Mouse (Mus musculus) heart, embryonic 14.5 days (tissue): ENCODE data around the gene Rhno1. TPM values are rescaled to one million over a fixed set of nuclear protein-coding genes. Genes with fewer than 3 reads are reported as not detected.

Experiments used
- ATAC-seq: fragments of 200-750 bp; cut with Nextera tagmentation; 2 replicates; pipeline ENCODE4 v1.8.0; 2017; ENCODE audit warnings: low read depth, moderate TSS enrichment; ENCODE audit not compliant: insufficient number of reproducible peaks, insufficient read depth, low FRiP score
- H3K27ac ChIP-seq, 2 experiments: fragments of 200-500 bp in 1 of 2; fragments of 300-500 bp in 1 of 2; sonication (generic) in 1 of 2; replicated peaks in 1 of 2; 2 replicates each; pipeline ENCODE4 v1.5.1; 2012 to 2014; ENCODE audit warnings: low read depth in 2 of 2, low read length in 2 of 2, control low read depth in 1 of 2, mild to moderate bottlenecking in 1 of 2, mixed read lengths in 1 of 2; ENCODE audit not compliant: control insufficient read depth in 1 of 2, insufficient read depth in 1 of 2
- H3K27me3 ChIP-seq: fragments of 300-500 bp; sonication (generic); 2 replicates; pipeline ENCODE4 v1.6.1; 2014; ENCODE audit warnings: mild to moderate bottlenecking, low read length, control low read depth; ENCODE audit not compliant: control insufficient read depth, insufficient read depth
- H3K36me3 ChIP-seq: fragments of 300-500 bp; sonication (generic); 2 replicates; pipeline ENCODE4 v1.6.1; 2014; ENCODE audit warnings: mild to moderate bottlenecking, control low read depth, low read length, mixed read lengths; ENCODE audit not compliant: control insufficient read depth, insufficient read depth
- H3K4me1 ChIP-seq, 2 experiments: fragments of 200-500 bp in 1 of 2; fragments of 300-500 bp in 1 of 2; sonication (generic) in 1 of 2; 2 replicates each; pipeline ENCODE4 v1.6.1; 2012 to 2014; ENCODE audit warnings: low read length in 2 of 2, control low read depth in 1 of 2, mixed read lengths in 1 of 2; ENCODE audit not compliant: control insufficient read depth in 2 of 2, insufficient read depth in 2 of 2
- H3K4me2 ChIP-seq: fragments of 300-500 bp; sonication (generic); 2 replicates; pipeline ENCODE4 v1.6.1; 2014; ENCODE audit warnings: mild to moderate bottlenecking, low read length
- H3K4me3 ChIP-seq, 2 experiments: fragments of 200-500 bp in 1 of 2; fragments of 300-500 bp in 1 of 2; sonication (generic) in 1 of 2; 2 replicates each; pipeline ENCODE4 v1.5.1; 2012 to 2014; ENCODE audit warnings: low read length in 2 of 2, mild to moderate bottlenecking in 2 of 2, control low read depth in 1 of 2, low read depth in 1 of 2, moderate library complexity in 1 of 2; ENCODE audit not compliant: control insufficient read depth in 1 of 2, insufficient read depth in 1 of 2
- H3K9ac ChIP-seq: fragments of 300-500 bp; sonication (generic); 2 replicates; pipeline ENCODE4 v1.6.1; 2014; ENCODE audit warnings: mild to moderate bottlenecking, low read length
- H3K9me3 ChIP-seq: fragments of 300-500 bp; sonication (generic); 2 replicates; pipeline ENCODE4 v1.6.1; 2016; ENCODE audit warnings: low read length, control low read depth; ENCODE audit not compliant: control insufficient read depth
- WGBS: fragments of 180-500 bp; shearing (Covaris S2); extraction: QIAGEN DNeasy Blood & Tissue Kit; methylation state at CpG from one replicate; pipeline ENCODE4 v1.1.7; 2014; 5-methylcytosine and 5-hydroxymethylcytosine counted together
- polyA plus RNA-seq: library from polyadenylated mRNA; unstranded; fragments of >200 nt; fragmentation: Nextera tagmentation; extraction: Ambion mirVana; gene quantifications from 2 replicates; pipeline ENCODE4 v1.2.1, GENCODE M21; 2014

The Rhno1 gene
- polyA plus RNA-seq, 1 experiment from 2014 or later, result 79.2 TPM

GRCm38 (mm10) chr6:128376371-128377085 lies 13.8 kb upstream of the Rhno1 start:
- H3K4me3 ChIP-seq, result no peak overlapping the region
- no peak overlapping the region for H3K27ac ChIP-seq
- H3K4me1 ChIP-seq, result peaks cover 0 to 4% of the 10 kb centered on the region in 2 experiments; a peak in 1 of 4 replicates
- H3K27me3 ChIP-seq, result no peaks in the 10 kb centered on the region
- no peak overlapping the region for H3K9ac ChIP-seq
- peaks cover 49% of the 10 kb centered on the region for H3K36me3 ChIP-seq
- no peaks in the 10 kb centered on the region for H3K9me3 ChIP-seq
- no peak overlapping the region for H3K4me2 ChIP-seq
- WGBS, result 90% methylated on average over 17 of the region's 17 CpGs
- no peak for ATAC-seq

- no peak within 1 kb of the TSS; a peak in 1 of 4 replicates for H3K27ac ChIP-seq
- ATAC-seq, result peak; percentile 40; the same call in 1 of the 2 replicates
Observed at GRCm38 (mm10) chr6:128375192-128375591, 12.5 kb upstream of the Rhno1 start, which contains the start of the genes Tex52 and Gm44596. Tex52 (plus strand) TSS chr6:128375456. Gm44596 (plus strand) TSS chr6:128375503.

GRCm38 (mm10) chr6:128370040-128370439 lies 7.3 kb upstream of the Rhno1 start:
- Histone ChIP-seq H3K4me2 (no peak overlapping the region), H3K27me3 (no peaks in the 10 kb centered on the region), H3K27ac (no peak overlapping the region), H3K9ac (no peak overlapping the region), H3K36me3 (peaks cover 91% of the 10 kb centered on the region), H3K4me1 (peaks cover 0 to 2% of the 10 kb centered on the region in 2 experiments; a peak in 2 of 4 replicates), H3K4me3 (no peak overlapping the region), H3K9me3 (no peaks in the 10 kb centered on the region)
- WGBS, result 74% methylated on average over 5 of the region's 5 CpGs
- ATAC-seq, result no peak

More at GRCm38 (mm10) chr6:128375192-128375591, 12.5 kb upstream of the Rhno1 start, which contains the start of the genes Tex52 and Gm44596:
- H3K36me3 ChIP-seq, result peaks cover 62% of the 10 kb centered on the region
- H3K4me1 ChIP-seq, result peaks cover 0 to 4% of the 10 kb centered on the region in 2 experiments; a peak in 1 of 4 replicates
- no peaks in the 10 kb centered on the region for H3K9me3 ChIP-seq
- 37% methylated on average over 5 of the region's 6 CpGs for WGBS
- no peak within 1 kb of the TSS for H3K9ac ChIP-seq
- no peak within 1 kb of the TSS for H3K4me2 ChIP-seq
- H3K27me3 ChIP-seq, result no peaks in the 10 kb centered on the region
- no peak within 1 kb of the TSS for H3K4me3 ChIP-seq

GRCm38 (mm10) chr6:128366466-128366865 lies 3.8 kb upstream of the Rhno1 start:
- 82% methylated on average over 5 of the region's 5 CpGs for WGBS
- Histone ChIP-seq H3K9ac (no peak overlapping the region), H3K36me3 (peaks cover 56% of the 10 kb centered on the region), H3K4me2 (no peak overlapping the region), H3K4me1 (peaks cover 0 to 15% of the 10 kb centered on the region in 2 experiments), H3K27ac (no peak overlapping the region), H3K4me3 (no peak overlapping the region), H3K9me3 (no peaks in the 10 kb centered on the region), H3K27me3 (no peaks in the 10 kb centered on the region)
- no peak for ATAC-seq

GRCm38 (mm10) chr6:128364721-128365120 lies 2.0 kb upstream of the Rhno1 start:
- no peak overlapping the region for H3K9ac ChIP-seq
- ATAC-seq, result no peak
- H3K9me3 ChIP-seq, result no peaks in the 10 kb centered on the region
- no peak overlapping the region for H3K4me3 ChIP-seq
- H3K27me3 ChIP-seq, result no peaks in the 10 kb centered on the region
- no peak overlapping the region; the same call in 1 of the 2 replicates for H3K4me2 ChIP-seq
- 73% methylated on average over 6 of the region's 6 CpGs for WGBS
- peaks cover 3 to 22% of the 10 kb centered on the region in 2 experiments for H3K4me1 ChIP-seq
- peaks cover 38% of the 10 kb centered on the region for H3K36me3 ChIP-seq
- no peak overlapping the region for H3K27ac ChIP-seq

GRCm38 (mm10) chr6:128363007-128363825 lies 505 bp upstream of the Rhno1 start:
- peaks cover 32% of the 10 kb centered on the region for H3K36me3 ChIP-seq
- ATAC-seq, result 0 out of 2 replicates have a peak, but pooled peaks have one; percentile 1
- H3K9me3 ChIP-seq, result no peaks in the 10 kb centered on the region
- peak overlapping the region; percentile 68 to 93 for H3K4me3 ChIP-seq
- no peaks in the 10 kb centered on the region for H3K27me3 ChIP-seq
- peak overlapping the region; percentile 92 for H3K9ac ChIP-seq
- WGBS, result under 1% methylated on average over 42 of the region's 46 CpGs
- H3K27ac ChIP-seq, result peak overlapping the region; percentile 87 to 92
- H3K4me1 ChIP-seq, result peaks cover 3 to 22% of the 10 kb centered on the region in 2 experiments
- H3K4me2 ChIP-seq, result peak overlapping the region; percentile 88

GRCm38 (mm10) chr6:128361901-128362300 lies 810 bp downstream of the Rhno1 start:
- Histone ChIP-seq H3K27ac (peak overlapping the region; percentile 84 to 92), H3K9me3 (no peaks in the 10 kb centered on the region), H3K4me2 (peak overlapping the region; percentile 88), H3K4me1 (peaks cover 3 to 22% of the 10 kb centered on the region in 2 experiments), H3K4me3 (peak overlapping the region; percentile 68 to 93), H3K9ac (peak overlapping the region; percentile 92), H3K27me3 (no peaks in the 10 kb centered on the region), H3K36me3 (peaks cover 33% of the 10 kb centered on the region)
- 18% methylated on average over 9 of the region's 9 CpGs for WGBS
- ATAC-seq, result no peak
